Mouse (Mus musculus) thymus, adult 2 months (tissue): ENCODE measurements around the gene Mrpl21.

Source experiments
- CTCF ChIP-seq: fragments of 200-500 bp; IDR thresholded peaks from 2 replicates; pipeline ENCODE4 v1.5.1; 2012; ENCODE audit warnings: mild to moderate bottlenecking, control low read depth, low read length, moderate library complexity, borderline replicate concordance; ENCODE audit not compliant: control insufficient read depth, poor library complexity, insufficient read depth; ENCODE audit errors: extremely low read depth
- POLR2A ChIP-seq: fragments of 200-500 bp; IDR thresholded peaks from 2 replicates; pipeline ENCODE4 v1.6.1; 2012; ENCODE audit warnings: mild to moderate bottlenecking, low read length, control low read depth, moderate library complexity; ENCODE audit not compliant: control insufficient read depth, poor library complexity, insufficient read depth; ENCODE audit errors: extremely low read depth

DNA sequence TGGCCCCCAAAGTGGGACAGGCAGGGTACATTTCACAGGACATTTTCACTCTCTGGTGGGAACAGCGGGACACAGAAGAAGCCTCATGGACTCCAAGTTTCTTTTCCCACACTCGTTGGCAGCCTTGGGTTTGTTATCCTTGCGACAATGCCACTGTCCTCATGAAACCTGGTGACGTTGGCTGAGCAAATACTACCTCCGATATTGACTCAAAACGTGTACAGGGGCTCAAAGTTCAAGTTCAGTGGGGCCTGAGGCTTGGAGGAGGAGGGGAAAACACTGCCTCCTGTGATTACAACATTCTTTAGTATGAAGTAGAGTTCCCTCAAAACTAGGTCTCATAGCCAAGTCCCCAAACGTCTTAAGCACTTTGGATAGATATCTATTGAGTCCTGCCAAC, 37.4 kb downstream of the Mrpl21 start:
- TF ChIP-seq CTCF, result no peak
- TF ChIP-seq POLR2A, result no peak
